Mouse (Mus musculus): ENCODE measurements around the gene Adamtsl5.

GRCm38 (mm10) chr10:80321014-80321669 is 27.1 kb downstream of the Adamtsl5 start:
- TF ChIP-seq POLR2A (IDR thresholded peaks at IDR 0.05; ENCODE audit: low read depth, low read length) (no peak), CTCF (IDR thresholded peaks at IDR 0.05; ENCODE audit: borderline replicate concordance, insufficient read depth, low read length) (no peak)

Measured in embryonic fibroblast, embryonic 13.5 days (primary cell).